Mouse (Mus musculus): ENCODE measurements at regions not wholly inside any gene's neighbourhood (a gene's known extent, or its start where the extent isn't known, plus 50 kb on each side); places are given as distances from the start of the nearest gene placed in this dataset.

DNA sequence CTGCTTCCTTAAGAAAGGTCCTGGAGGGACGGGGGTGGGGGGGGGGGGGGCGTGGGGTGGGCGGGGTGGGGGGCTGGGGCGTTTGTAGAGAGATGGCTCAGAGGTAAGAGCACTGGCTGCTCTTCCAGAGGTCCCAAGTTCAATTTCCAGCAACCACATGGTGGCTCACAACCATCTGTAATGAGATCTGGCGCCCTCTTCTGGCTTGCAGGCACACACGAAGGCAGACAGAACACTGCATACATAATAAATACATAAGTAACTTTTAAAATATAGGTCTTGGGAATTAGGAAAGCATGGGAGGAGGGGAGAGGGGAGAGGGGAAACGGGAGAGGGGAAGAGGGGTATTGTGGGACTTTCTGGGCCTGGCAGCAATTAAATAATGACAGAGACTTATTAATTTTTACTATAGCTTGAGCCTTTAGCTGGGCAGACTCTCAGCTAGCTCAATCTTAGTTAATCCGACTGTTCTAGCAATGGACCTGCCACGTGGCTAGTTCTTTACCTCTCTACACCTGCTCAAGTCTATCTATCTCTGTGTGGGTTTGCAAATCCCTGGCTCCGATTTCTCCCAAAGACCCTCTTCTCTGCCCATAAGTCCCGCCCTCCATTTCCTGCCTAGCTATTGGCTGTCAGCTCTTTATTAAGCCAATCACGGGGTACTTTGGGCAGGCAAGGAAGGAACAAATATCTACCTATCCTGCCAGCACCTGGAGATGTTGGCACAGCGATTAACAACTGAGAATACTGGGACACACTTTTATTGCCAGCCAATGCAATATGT, 64.1 kb upstream of the Rpl34 start:
- TF ChIP-seq CTCF (IDR thresholded peaks at IDR 0.05; ENCODE audit: extremely low read depth, insufficient read length, insufficient replicate concordance, low read depth, low read length) (no peak), POLR2A (IDR thresholded peaks at IDR 0.05; ENCODE audit: low read depth, low read length) (no peak)
